Comparison of ENCODE assay signal across 8 mouse cellular contexts in the genomic region with DNA sequence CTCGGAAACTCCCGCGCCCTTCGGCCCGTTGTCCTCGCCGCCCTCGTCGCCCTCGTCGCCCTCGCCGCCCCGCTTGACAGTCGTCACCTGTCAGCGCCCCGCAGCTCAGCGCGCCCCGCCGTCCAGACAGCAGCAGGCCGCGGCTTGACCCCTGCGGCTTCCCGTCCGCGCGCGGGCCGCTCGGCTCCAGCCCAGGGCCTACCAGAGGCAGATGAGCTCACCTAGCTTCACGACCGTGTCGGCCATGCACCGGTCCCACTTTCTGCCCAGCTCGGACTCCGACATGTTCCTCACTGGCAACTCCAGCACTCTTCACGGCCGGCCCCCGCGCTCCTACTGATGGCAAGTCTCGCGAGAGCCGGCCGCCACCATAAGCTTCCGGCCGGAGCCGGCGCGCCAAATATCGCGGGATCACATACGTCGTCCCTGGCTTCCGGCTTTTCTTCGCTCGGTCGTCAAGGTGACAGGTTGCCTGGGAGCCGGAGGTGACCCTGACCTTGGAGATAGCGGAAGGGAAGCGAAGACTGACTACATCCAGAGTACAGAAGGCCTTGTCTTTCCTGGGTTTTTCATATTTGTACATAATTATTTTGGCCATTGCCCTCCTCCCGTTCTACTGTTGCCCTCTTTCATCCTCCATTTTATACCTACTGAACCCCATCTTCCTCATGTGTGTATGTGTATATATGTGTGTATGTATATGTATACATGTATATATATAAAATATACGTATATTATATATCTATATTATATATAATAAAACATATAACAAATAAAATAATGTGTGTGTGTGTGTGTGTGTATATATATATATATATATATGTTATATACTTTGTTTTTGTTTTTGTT. TPM values are rescaled to one million over a fixed set of nuclear protein-coding genes. Genes with fewer than 3 reads are reported as not detected.
DNase-seq lines count a peak whose midpoint lies in the region; ATAC-seq lines count a peak whose summit lies in the region.

A gene (minus strand): TSS at position 413 of the 849 bp plus-strand sequence.

- no peaks in the 10 kb centered on the region for H3K9me3 ChIP-seq in hindbrain, embryonic 16.5 days (ENCODE audit: control insufficient read depth, low read length)

- H3K9ac ChIP-seq in hindbrain, embryonic 16.5 days (ENCODE audit: low read depth, low read length): peak within 1 kb of the TSS; percentile 94

- H3K27me3 ChIP-seq in hindbrain, embryonic 16.5 days (replicated peaks; ENCODE audit: control insufficient read depth, insufficient read depth, low read length): no peaks in the 10 kb centered on the region

- peak within 1 kb of the TSS; percentile 98 for H3K4me3 ChIP-seq in hindbrain, embryonic 16.5 days (ENCODE audit: low read length)
- H3K4me3 ChIP-seq in macrophage (ENCODE audit: inconsistent target): peak within 1 kb of the TSS; percentile 61

- H3K79me2 ChIP-seq in macrophage (ENCODE audit: inconsistent target): peaks cover 46% of the 10 kb centered on the region

- peak within 1 kb of the TSS; percentile 93 for H3K4me2 ChIP-seq in hindbrain, embryonic 16.5 days (ENCODE audit: low read length)

- DNase-seq in WW6 (ENCODE audit: low read depth, low spot score): peak; percentile 90
- DNase-seq in cerebellum, postnatal 4 days (ENCODE audit: low spot score in 2 of 2): peak; percentile 90 to 97
- DNase-seq in gastrocnemius, adult 18-20 months (ENCODE audit: low spot score): peak; percentile 97
- DNase-seq in left cerebral cortex, adult 18-20 months (ENCODE audit: low spot score in 2 of 2): peak; percentile 98
- peak; percentile 98 for DNase-seq in right cerebral cortex, adult 18-20 months
- DNase-seq in urinary bladder, postnatal 10 days (ENCODE audit: low spot score): peak; percentile 87

- peak; percentile 99 for ATAC-seq in hindbrain, embryonic 16.5 days

- WGBS in hindbrain, embryonic 16.5 days: under 1% methylated on average over 45 of the region's 63 CpGs
- 1% methylated on average over 60 of the region's 63 CpGs for WGBS in macrophage (ENCODE audit: missing documents)

- H3K4me1 ChIP-seq in hindbrain, embryonic 16.5 days (ENCODE audit: control insufficient read depth, insufficient read depth, low read depth, low read length): peaks cover 12% of the 10 kb centered on the region

- peak within 1 kb of the TSS; percentile 93 for H3K27ac ChIP-seq in hindbrain, embryonic 16.5 days (ENCODE audit: low read depth, low read length)
- no peak within 1 kb of the TSS for H3K27ac ChIP-seq in macrophage

- 0 out of 2 replicates have a peak, but pooled peaks cover 2% of the 10 kb centered on the region for H3K36me3 ChIP-seq in hindbrain, embryonic 16.5 days (ENCODE audit: control insufficient read depth, insufficient read depth, low read length)
- no peaks in the 10 kb centered on the region for H3K36me3 ChIP-seq in macrophage (ENCODE audit: inconsistent target)

RNA-seq across cellular contexts. Expression of the gene that starts here (rescaled TPM):
- 100 to 1,000 TPM; 310 to 342 TPM for total RNA-seq in gastrocnemius, adult 18-20 months (2021)
- polyA plus RNA-seq in hindbrain, embryonic 16.5 days (2015; fragmentation: Nextera tagmentation; extraction: Ambion mirVana): 342 and 378 TPM in 2 replicates
- 100 to 1,000 TPM; 198 to 207 TPM for total RNA-seq in left cerebral cortex, adult 18-20 months (2021)
- total RNA-seq in macrophage (2018; cell fraction: chromatin; rRNA removed): 10 to 100 TPM in 15 of 26 experiments, 1 to 10 TPM in 11; 4.5 to 29.8 (median 11.4) TPM
- total RNA-seq in macrophage (2018; cell fraction: cytosol; rRNA removed): 100 to 1,000 TPM; 133 to 252 (median 172) TPM
- 10 to 100 TPM; 11.5 to 64.0 (median 23.6) TPM for total RNA-seq in macrophage (2018; cell fraction: nucleus; rRNA removed)
- polyA plus RNA-seq in macrophage (2018): 137 to 180 TPM (median 157 TPM) in 3 replicates
